Mouse (Mus musculus): ENCODE measurements at regions not wholly inside any gene's neighbourhood (a gene's known extent, or its start where the extent isn't known, plus 50 kb on each side); places are given as distances from the start of the nearest gene placed in this dataset.

DNA sequence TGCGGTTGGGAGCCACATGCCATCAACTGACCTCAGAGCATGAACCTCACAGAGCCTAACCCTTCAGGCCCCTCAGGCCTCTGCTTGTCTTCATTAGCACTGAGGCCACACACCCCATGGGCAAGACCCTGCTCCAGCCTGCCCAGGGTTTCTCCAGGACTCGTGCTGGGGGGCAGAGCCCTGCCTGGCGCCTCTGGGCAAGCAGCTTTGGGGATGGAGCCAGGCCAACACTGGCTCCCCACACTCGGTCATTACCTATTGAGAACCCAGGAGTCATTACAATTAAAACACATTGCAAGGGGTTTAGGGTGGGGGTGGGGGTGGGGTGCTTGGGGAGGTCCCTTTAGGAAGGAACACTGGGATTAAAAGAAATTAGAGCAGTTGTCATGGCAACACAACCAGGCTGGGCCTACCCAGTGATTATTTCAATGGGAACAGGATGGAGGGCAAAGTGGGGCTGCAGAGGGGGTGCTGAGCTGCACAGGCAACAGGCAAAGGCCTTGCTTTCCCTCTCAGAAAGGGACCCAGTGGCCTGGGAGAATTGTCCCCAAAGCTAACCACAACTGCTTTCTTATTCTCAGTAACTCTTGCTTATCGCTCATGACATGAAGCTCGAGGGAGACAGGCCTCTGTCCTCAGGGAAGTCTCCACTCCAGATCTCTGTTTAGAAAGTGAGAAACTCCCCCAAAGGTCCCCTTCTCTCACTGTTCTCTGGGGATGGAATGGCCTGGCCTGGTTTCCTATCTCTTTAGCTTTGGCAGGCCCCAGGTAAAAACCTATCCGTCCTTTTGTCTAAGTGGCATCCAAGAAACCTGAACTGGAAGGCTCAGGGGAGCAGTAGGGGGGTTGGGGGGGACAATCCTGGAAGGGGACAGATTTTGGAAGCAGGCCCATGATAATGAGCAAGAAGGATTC, 235.0 kb downstream of the Sox9 start:
- H3K27ac ChIP-seq, result peak overlapping the region; percentile 54; the same call in 1 of the 2 replicates
- WGBS, result 34% methylated on average over 7 of the region's 7 CpGs
- H3K4me1 ChIP-seq (ENCODE audit: insufficient read depth, low read length), result peaks cover 24% of the 10 kb centered on the region
- ATAC-seq (peak; percentile 66), DNase-seq (ENCODE audit: low spot score) (peak; percentile 75)
- H3K9ac ChIP-seq (replicated peaks; ENCODE audit: low read length), result 0 out of 2 replicates have a peak overlapping the region, but pooled peaks have one; percentile 17
- H3K9me3 ChIP-seq (ENCODE audit: low read length), result no peaks in the 10 kb centered on the region
- H3K4me3 ChIP-seq (ENCODE audit: low read length), result no peak overlapping the region
- no peak for TF ChIP-seq CTCF (IDR thresholded peaks at IDR 0.05; ENCODE audit: low read depth)
- H3K27me3 ChIP-seq (ENCODE audit: insufficient read depth, low read length), result no peaks in the 10 kb centered on the region
- H3K36me3 ChIP-seq (ENCODE audit: insufficient read depth, low read length), result no peaks in the 10 kb centered on the region
- no peak overlapping the region for H3K4me2 ChIP-seq (ENCODE audit: low read depth, low read length)

GRCm38 (mm10) chr11:113021533-113021932, 239.5 kb downstream of the Sox9 start:
- H3K27ac ChIP-seq, result no peak overlapping the region
- ATAC-seq (no peak), DNase-seq (ENCODE audit: low spot score) (no peak)
- H3K36me3 ChIP-seq (ENCODE audit: insufficient read depth, low read length), result no peaks in the 10 kb centered on the region
- no peak overlapping the region for H3K4me2 ChIP-seq (ENCODE audit: low read depth, low read length)
- H3K9me3 ChIP-seq (ENCODE audit: low read length), result no peaks in the 10 kb centered on the region
- H3K27me3 ChIP-seq (ENCODE audit: insufficient read depth, low read length), result no peaks in the 10 kb centered on the region
- no peak overlapping the region for H3K4me3 ChIP-seq (ENCODE audit: low read length)
- peaks cover 19% of the 10 kb centered on the region for H3K4me1 ChIP-seq (ENCODE audit: insufficient read depth, low read length)
- H3K9ac ChIP-seq (replicated peaks; ENCODE audit: low read length), result no peak overlapping the region
- WGBS, result 50% methylated on average over 4 of the region's 4 CpGs
- no peak for TF ChIP-seq CTCF (IDR thresholded peaks at IDR 0.05; ENCODE audit: low read depth)

GRCm38 (mm10) chr11:113026994-113027393, 245.0 kb downstream of the Sox9 start:
- H3K9ac ChIP-seq (replicated peaks; ENCODE audit: low read length), result no peak overlapping the region
- 50% methylated on average over 6 of the region's 6 CpGs for WGBS
- H3K9me3 ChIP-seq (ENCODE audit: low read length), result no peaks in the 10 kb centered on the region
- no peak for TF ChIP-seq CTCF (IDR thresholded peaks at IDR 0.05; ENCODE audit: low read depth)
- DNase-seq (ENCODE audit: low spot score) (peak; percentile 32), ATAC-seq (no peak)
- H3K27me3 ChIP-seq (ENCODE audit: insufficient read depth, low read length), result no peaks in the 10 kb centered on the region
- peaks cover 5% of the 10 kb centered on the region; the same call in 1 of the 2 replicates for H3K4me1 ChIP-seq (ENCODE audit: insufficient read depth, low read length)
- H3K4me3 ChIP-seq (ENCODE audit: low read length), result no peak overlapping the region
- no peak overlapping the region for H3K4me2 ChIP-seq (ENCODE audit: low read depth, low read length)
- no peaks in the 10 kb centered on the region for H3K36me3 ChIP-seq (ENCODE audit: insufficient read depth, low read length)
- no peak overlapping the region for H3K27ac ChIP-seq

- no peak overlapping the region for H3K9ac ChIP-seq (replicated peaks; ENCODE audit: low read length)
- DNase-seq (ENCODE audit: low spot score) (no peak), ATAC-seq (no peak)
- no peaks in the 10 kb centered on the region for H3K36me3 ChIP-seq (ENCODE audit: insufficient read depth, low read length)
- H3K4me1 ChIP-seq (ENCODE audit: insufficient read depth, low read length), result peaks cover 5% of the 10 kb centered on the region; the same call in 1 of the 2 replicates
- no peak for TF ChIP-seq CTCF (IDR thresholded peaks at IDR 0.05; ENCODE audit: low read depth)
- H3K4me3 ChIP-seq (ENCODE audit: low read length), result no peak overlapping the region
- H3K27ac ChIP-seq, result no peak overlapping the region
- no peak overlapping the region for H3K4me2 ChIP-seq (ENCODE audit: low read depth, low read length)
- H3K27me3 ChIP-seq (ENCODE audit: insufficient read depth, low read length), result no peaks in the 10 kb centered on the region
- WGBS, result 94% methylated on average over 8 of the region's 8 CpGs
- no peaks in the 10 kb centered on the region for H3K9me3 ChIP-seq (ENCODE audit: low read length)
Observed at GRCm38 (mm10) chr11:113028235-113028919, 246.4 kb downstream of the Sox9 start.

DNA sequence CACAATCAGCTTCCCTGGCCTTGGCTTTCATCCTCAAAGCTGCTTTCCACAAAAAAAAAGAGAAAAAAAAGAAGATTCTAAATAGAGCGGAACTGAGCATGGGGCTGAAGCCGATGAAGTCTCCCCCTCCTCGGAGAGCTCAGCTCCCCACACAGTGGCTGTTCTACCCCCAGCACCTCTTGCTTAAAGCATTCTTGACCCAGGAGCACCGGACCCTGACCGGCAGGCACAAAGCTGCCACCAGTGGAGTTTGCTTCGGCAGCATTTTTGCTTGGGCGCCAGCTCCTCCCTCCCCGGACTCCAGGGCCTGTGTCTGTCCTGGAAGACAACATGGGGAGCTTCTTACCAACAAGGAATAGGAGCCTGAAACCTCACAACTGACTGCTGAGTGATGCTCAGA, 249.4 kb downstream of the Sox9 start:
- Histone ChIP-seq H3K4me1 (ENCODE audit: insufficient read depth, low read length) (peaks cover 3% of the 10 kb centered on the region; the same call in 1 of the 2 replicates), H3K36me3 (ENCODE audit: insufficient read depth, low read length) (no peaks in the 10 kb centered on the region), H3K4me2 (ENCODE audit: low read depth, low read length) (no peak overlapping the region), H3K4me3 (ENCODE audit: low read length) (no peak overlapping the region), H3K27me3 (ENCODE audit: insufficient read depth, low read length) (no peaks in the 10 kb centered on the region), H3K9ac (replicated peaks; ENCODE audit: low read length) (no peak overlapping the region), H3K27ac (peak overlapping the region; percentile 1; the same call in 1 of the 2 replicates), H3K9me3 (ENCODE audit: low read length) (no peaks in the 10 kb centered on the region)
- DNase-seq (ENCODE audit: low spot score) (peak; percentile 16), ATAC-seq (no peak)
- no peak for TF ChIP-seq CTCF (IDR thresholded peaks at IDR 0.05; ENCODE audit: low read depth)
- 37% methylated on average over 8 of the region's 8 CpGs for WGBS

DNA sequence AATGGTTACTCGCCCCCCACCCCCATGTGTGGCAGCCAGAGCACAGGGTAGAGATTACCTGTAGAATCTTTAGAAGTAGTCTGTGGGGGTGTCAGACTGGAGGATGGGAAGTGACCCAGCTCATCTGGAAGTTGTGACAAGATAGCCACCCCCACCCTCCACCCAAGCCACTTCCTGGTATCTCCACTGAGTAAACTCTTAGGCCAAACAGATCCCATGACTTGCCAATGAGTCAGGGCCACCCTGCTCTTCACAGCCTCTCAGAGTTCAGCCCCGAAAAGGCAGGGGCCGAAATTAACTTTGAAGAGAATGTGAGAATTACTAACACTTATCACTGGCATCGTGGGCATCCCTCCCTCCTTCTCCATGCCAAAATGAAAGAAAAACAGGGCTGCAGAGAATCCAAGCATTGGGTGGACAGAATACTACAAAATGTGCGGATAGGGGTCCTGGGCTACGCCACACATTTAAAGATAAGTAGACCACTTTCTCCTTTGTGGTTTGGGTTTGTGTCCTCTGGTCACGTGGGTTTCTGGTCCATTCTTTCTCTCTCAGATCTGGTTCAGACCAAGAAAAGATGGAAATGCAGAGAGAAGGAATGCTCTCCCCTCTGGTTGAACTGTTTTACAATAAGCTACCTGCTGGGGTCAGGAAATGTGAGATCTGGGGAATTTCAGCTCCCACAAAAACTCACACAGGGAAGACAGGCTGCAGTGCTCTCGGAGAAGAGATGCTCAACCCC, 250.6 kb downstream of the Sox9 start:
- H3K4me1 ChIP-seq (ENCODE audit: insufficient read depth, low read length), result no peaks in the 10 kb centered on the region
- no peak for DNase-seq (ENCODE audit: low spot score)
- no peak for ATAC-seq
- H3K9ac ChIP-seq (replicated peaks; ENCODE audit: low read length), result no peak overlapping the region
- H3K27me3 ChIP-seq (ENCODE audit: insufficient read depth, low read length), result no peaks in the 10 kb centered on the region
- H3K4me3 ChIP-seq (ENCODE audit: low read length), result no peak overlapping the region
- no peak overlapping the region for H3K4me2 ChIP-seq (ENCODE audit: low read depth, low read length)
- H3K36me3 ChIP-seq (ENCODE audit: insufficient read depth, low read length), result no peaks in the 10 kb centered on the region
- TF ChIP-seq CTCF (IDR thresholded peaks at IDR 0.05; ENCODE audit: low read depth), result no peak
- 88% methylated on average over 8 of the region's 8 CpGs for WGBS
- H3K27ac ChIP-seq, result no peak overlapping the region
- no peaks in the 10 kb centered on the region for H3K9me3 ChIP-seq (ENCODE audit: low read length)
